Mouse (Mus musculus): ENCODE data around the gene Pias1. TPM values are rescaled to one million over a fixed set of nuclear protein-coding genes. Genes with fewer than 3 reads are reported as not detected.

Pias1 gene
- total and polyA plus RNA-seq, 2 experiments from 2014 or later: 37.2 to 48.7 TPM

- Histone ChIP-seq H3K27ac (0 out of 2 replicates have a peak overlapping the region, but pooled peaks have one; percentile 33), H3K4me2 (ENCODE audit: low read depth, low read length) (peak overlapping the region; percentile 23), H3K27me3 (ENCODE audit: insufficient read depth, low read length) (no peaks in the 10 kb centered on the region), H3K4me3 (ENCODE audit: low read length) (no peak overlapping the region), H3K4me1 (ENCODE audit: insufficient read depth, low read length) (no peaks in the 10 kb centered on the region), H3K36me3 (ENCODE audit: insufficient read depth, low read length) (no peaks in the 10 kb centered on the region), H3K9me3 (ENCODE audit: low read length) (no peaks in the 10 kb centered on the region), H3K9ac (replicated peaks; ENCODE audit: low read length) (no peak overlapping the region)
- DNase-seq (ENCODE audit: low spot score) (peak; percentile 18), ATAC-seq (no peak)
- no peak for TF ChIP-seq CTCF (IDR thresholded peaks at IDR 0.05; ENCODE audit: low read depth)
- WGBS: 46% methylated on average over 8 of the region's 8 CpGs
Observed at GRCm38 (mm10) chr9:62858266-62859019, 129.3 kb downstream of the Pias1 start.

GRCm38 (mm10) chr9:62857719-62858261, 129.9 kb downstream of the Pias1 start, which contains the start of gene Calml4:
Calml4 (plus strand) TSS chr9:62858080.
- no peak for TF ChIP-seq CTCF (IDR thresholded peaks at IDR 0.05; ENCODE audit: low read depth)
- no peaks in the 10 kb centered on the region for H3K4me1 ChIP-seq (ENCODE audit: insufficient read depth, low read length)
- no peak within 1 kb of the TSS for H3K9ac ChIP-seq (replicated peaks; ENCODE audit: low read length)
- DNase-seq (ENCODE audit: low spot score): peak; percentile 79
- ATAC-seq: peak; percentile 68
- 45% methylated on average over 20 of the region's 20 CpGs for whole genome bisulfite sequencing
- H3K4me3 ChIP-seq (ENCODE audit: low read length): no peak within 1 kb of the TSS
- H3K9me3 ChIP-seq (ENCODE audit: low read length): no peaks in the 10 kb centered on the region
- no peaks in the 10 kb centered on the region for H3K36me3 ChIP-seq (ENCODE audit: insufficient read depth, low read length)
- peak within 1 kb of the TSS; percentile 23 for H3K4me2 ChIP-seq (ENCODE audit: low read depth, low read length)
- H3K27me3 ChIP-seq (ENCODE audit: insufficient read depth, low read length): no peaks in the 10 kb centered on the region
- 0 out of 2 replicates have a peak within 1 kb of the TSS, but pooled peaks have one; percentile 33 for H3K27ac ChIP-seq

- Histone ChIP-seq H3K27ac (no peak overlapping the region), H3K9me3 (ENCODE audit: low read length) (no peaks in the 10 kb centered on the region), H3K4me1 (ENCODE audit: insufficient read depth, low read length) (no peaks in the 10 kb centered on the region), H3K9ac (replicated peaks; ENCODE audit: low read length) (no peak overlapping the region), H3K4me2 (ENCODE audit: low read depth, low read length) (no peak overlapping the region), H3K36me3 (ENCODE audit: insufficient read depth, low read length) (no peaks in the 10 kb centered on the region), H3K27me3 (ENCODE audit: insufficient read depth, low read length) (no peaks in the 10 kb centered on the region), H3K4me3 (ENCODE audit: low read length) (no peak overlapping the region)
- 82% methylated on average over 9 of the region's 9 CpGs for WGBS
- ATAC-seq: no peak
- DNase-seq (ENCODE audit: low spot score): no peak
- TF ChIP-seq CTCF (IDR thresholded peaks at IDR 0.05; ENCODE audit: low read depth): no peak
Observed at GRCm38 (mm10) chr9:62857216-62857615, 130.5 kb downstream of the Pias1 start.

- Histone ChIP-seq H3K27ac (no peak overlapping the region), H3K4me1 (ENCODE audit: insufficient read depth, low read length) (no peaks in the 10 kb centered on the region), H3K9me3 (ENCODE audit: low read length) (no peaks in the 10 kb centered on the region), H3K9ac (replicated peaks; ENCODE audit: low read length) (no peak overlapping the region), H3K4me2 (ENCODE audit: low read depth, low read length) (no peak overlapping the region), H3K36me3 (ENCODE audit: insufficient read depth, low read length) (no peaks in the 10 kb centered on the region), H3K4me3 (ENCODE audit: low read length) (no peak overlapping the region), H3K27me3 (ENCODE audit: insufficient read depth, low read length) (no peaks in the 10 kb centered on the region)
- DNase-seq (ENCODE audit: low spot score) (no peak), ATAC-seq (no peak)
- WGBS: 33% methylated on average over 4 of the region's 4 CpGs
- no peak for TF ChIP-seq CTCF (IDR thresholded peaks at IDR 0.05; ENCODE audit: low read depth)
Observed at GRCm38 (mm10) chr9:62854483-62854882, 133.2 kb downstream of the Pias1 start.

- no peak for ATAC-seq
- no peak overlapping the region for H3K4me3 ChIP-seq (ENCODE audit: low read length)
- H3K27ac ChIP-seq: no peak overlapping the region
- 69% methylated on average over 2 of the region's 2 CpGs for WGBS
- no peak for TF ChIP-seq CTCF (IDR thresholded peaks at IDR 0.05; ENCODE audit: low read depth)
- H3K9ac ChIP-seq (replicated peaks; ENCODE audit: low read length): no peak overlapping the region
- no peak overlapping the region for H3K4me2 ChIP-seq (ENCODE audit: low read depth, low read length)
- H3K9me3 ChIP-seq (ENCODE audit: low read length): no peaks in the 10 kb centered on the region
- no peaks in the 10 kb centered on the region for H3K4me1 ChIP-seq (ENCODE audit: insufficient read depth, low read length)
- H3K27me3 ChIP-seq (ENCODE audit: insufficient read depth, low read length): no peaks in the 10 kb centered on the region
- H3K36me3 ChIP-seq (ENCODE audit: insufficient read depth, low read length): no peaks in the 10 kb centered on the region
- DNase-seq (ENCODE audit: low spot score): no peak
Observed at GRCm38 (mm10) chr9:62851571-62851970, 136.2 kb downstream of the Pias1 start.

GRCm38 (mm10) chr9:62848641-62849040, 139.1 kb downstream of the Pias1 start:
- Histone ChIP-seq H3K4me3 (ENCODE audit: low read length) (no peak overlapping the region), H3K27me3 (ENCODE audit: insufficient read depth, low read length) (no peaks in the 10 kb centered on the region), H3K36me3 (ENCODE audit: insufficient read depth, low read length) (no peaks in the 10 kb centered on the region), H3K4me1 (ENCODE audit: insufficient read depth, low read length) (no peaks in the 10 kb centered on the region), H3K27ac (no peak overlapping the region), H3K4me2 (ENCODE audit: low read depth, low read length) (no peak overlapping the region), H3K9ac (replicated peaks; ENCODE audit: low read length) (no peak overlapping the region), H3K9me3 (ENCODE audit: low read length) (no peaks in the 10 kb centered on the region)
- no peak for DNase-seq (ENCODE audit: low spot score)
- TF ChIP-seq CTCF (IDR thresholded peaks at IDR 0.05; ENCODE audit: low read depth): no peak
- 65% methylated on average over 3 of the region's 3 CpGs for WGBS
- ATAC-seq: 0 out of 2 replicates have a peak, but pooled peaks have one; percentile 2

- Histone ChIP-seq H3K9me3 (ENCODE audit: low read length) (no peaks in the 10 kb centered on the region), H3K4me2 (ENCODE audit: low read depth, low read length) (no peak overlapping the region), H3K4me1 (ENCODE audit: insufficient read depth, low read length) (no peaks in the 10 kb centered on the region), H3K27ac (no peak overlapping the region), H3K27me3 (ENCODE audit: insufficient read depth, low read length) (no peaks in the 10 kb centered on the region), H3K36me3 (ENCODE audit: insufficient read depth, low read length) (no peaks in the 10 kb centered on the region), H3K4me3 (ENCODE audit: low read length) (no peak overlapping the region), H3K9ac (replicated peaks; ENCODE audit: low read length) (no peak overlapping the region)
- DNase-seq (ENCODE audit: low spot score) (peak; percentile 92), ATAC-seq (peak; percentile 78)
- TF ChIP-seq CTCF (IDR thresholded peaks at IDR 0.05; ENCODE audit: low read depth): peak; percentile 99
- WGBS: 4% methylated on average over 3 of the region's 3 CpGs
Observed at GRCm38 (mm10) chr9:62847694-62848093, 140.0 kb downstream of the Pias1 start.
